ENCODE assay signal across 8 mouse cellular contexts in genomic region chr13:21974726-21975473, GRCm38 (mm10). TPM values are rescaled to one million over a fixed set of nuclear protein-coding genes. Genes with fewer than 3 reads are reported as not detected.
DNase-seq lines count a peak whose midpoint lies in the region; ATAC-seq and TF ChIP-seq lines count a peak whose summit lies in the region.

No protein-coding gene starts in this region.

- peak overlapping the region; percentile 40 for H3K4me2 ChIP-seq in forebrain, embryonic 15.5 days (replicated peaks)
- peak overlapping the region; percentile 43 for H3K4me2 ChIP-seq in neural tube, embryonic 14.5 days (ENCODE audit: low read depth, low read length)

- peak overlapping the region; percentile 71 for H3K4me3 ChIP-seq in G1E (ENCODE audit: low read depth, low read length)
- H3K4me3 ChIP-seq in forebrain, embryonic 15.5 days = peak overlapping the region; percentile 70
- peak overlapping the region; percentile 63 for H3K4me3 ChIP-seq in neural tube, embryonic 14.5 days (ENCODE audit: low read depth, low read length)

- no peaks in the 10 kb centered on the region for H3K36me3 ChIP-seq in G1E (replicated peaks)
- no peaks in the 10 kb centered on the region for H3K36me3 ChIP-seq in forebrain, embryonic 15.5 days
- no peaks in the 10 kb centered on the region for H3K36me3 ChIP-seq in neural tube, embryonic 14.5 days (ENCODE audit: control insufficient read depth, insufficient read depth, low read length)

- H3K9ac ChIP-seq in forebrain, embryonic 15.5 days (replicated peaks) = peak overlapping the region; percentile 88
- H3K9ac ChIP-seq in neural tube, embryonic 14.5 days (replicated peaks; ENCODE audit: low read depth, low read length) = peak overlapping the region; percentile 82

- peak; percentile 19 for DNase-seq in G1E (ENCODE audit: low spot score)
- DNase-seq in cerebellum, adult 11-12 months = peak; percentile 64
- DNase-seq in heart, postnatal 36 days = peak; percentile 80 to 81
- DNase-seq in layer of hippocampus, adult 18-20 months (ENCODE audit: low spot score in 2 of 2) = peak; percentile 51 to 81
- peak; percentile 69 to 71 for DNase-seq in lung, adult 18-20 months
- peak; percentile 46 for DNase-seq in testis, postnatal 14 days (ENCODE audit: low spot score)

- peaks cover 16% of the 10 kb centered on the region for H3K27me3 ChIP-seq in G1E (ENCODE audit: insufficient read depth, low read length)
- H3K27me3 ChIP-seq in forebrain, embryonic 15.5 days = 0 out of 2 replicates have a peak, but pooled peaks cover 7% of the 10 kb centered on the region
- H3K27me3 ChIP-seq in neural tube, embryonic 14.5 days (ENCODE audit: control insufficient read depth, insufficient read depth, low read length) = no peaks in the 10 kb centered on the region

- peak overlapping the region; percentile 96 for H3K27ac ChIP-seq in forebrain, embryonic 15.5 days (replicated peaks)
- peak overlapping the region; percentile 84 for H3K27ac ChIP-seq in neural tube, embryonic 14.5 days (ENCODE audit: low read depth, low read length)

- WGBS in forebrain, embryonic 15.5 days = 4% methylated on average over 20 of the region's 20 CpGs
- 5% methylated on average over 20 of the region's 20 CpGs for WGBS in neural tube, embryonic 14.5 days

- intact Hi-C loops in heart, postnatal 36 days (cut with DNase I) = loop anchor here (1.0 to 2.0 kb wide), 5 partner anchors 20 to 56 kb away; no protein-coding TSS in a partner anchor

- ATAC-seq in G1E (ENCODE audit: extremely low read depth, insufficient number of reproducible peaks, low FRiP score, poor library complexity, severe bottlenecking) = peak; percentile 38; the same call in 1 of the 2 replicates
- ATAC-seq in forebrain, embryonic 15.5 days (replicated peaks) = peak; percentile 97
- ATAC-seq in neural tube, embryonic 14.5 days (ENCODE audit: low read depth) = peak; percentile 97

- TF ChIP-seq CTCF in G1E (IDR thresholded peaks at IDR 0.05; ENCODE audit: low read depth, low read length) = no peak

- H3K4me1 ChIP-seq in G1E (ENCODE audit: insufficient read depth, low read depth, low read length) = peaks cover 6% of the 10 kb centered on the region; the same call in 1 of the 2 replicates
- H3K4me1 ChIP-seq in forebrain, embryonic 15.5 days = no peaks in the 10 kb centered on the region
- no peaks in the 10 kb centered on the region for H3K4me1 ChIP-seq in neural tube, embryonic 14.5 days (ENCODE audit: control insufficient read depth, insufficient read depth, low read length)

- no peaks in the 10 kb centered on the region for H3K9me3 ChIP-seq in G1E (replicated peaks)
- H3K9me3 ChIP-seq in forebrain, embryonic 15.5 days = no peaks in the 10 kb centered on the region
- no peaks in the 10 kb centered on the region for H3K9me3 ChIP-seq in neural tube, embryonic 14.5 days (ENCODE audit: control insufficient read depth, low read length)

RNA-seq across cellular contexts. Expression of gene Pom121l2, which starts 6.1 kb away (rescaled TPM):
- total RNA-seq in G1E (2014; fragmentation: Nextera tagmentation) (not detected in 2 replicates), G1E (2017) (not detected in 2 replicates)
- polyA plus RNA-seq in G1E (2012) = not detected in 2 replicates
- not detected in 2 replicates for polyA plus RNA-seq in forebrain, embryonic 15.5 days (2015; fragmentation: Nextera tagmentation; extraction: Ambion mirVana)
- total RNA-seq in heart, postnatal 36 days (2021) = not detected
- total RNA-seq in layer of hippocampus, adult 18-20 months (2021) = under 1 TPM in 1 of 2 experiments, not detected in 1; 0.12 TPM
- polyA plus RNA-seq in neural tube, embryonic 14.5 days (2014; fragmentation: Nextera tagmentation; extraction: Ambion mirVana) = not detected in 2 replicates

RNA-seq across cellular contexts. Expression of gene Zfp184, which starts 30.0 kb away (rescaled TPM):
- total RNA-seq in G1E (2014; fragmentation: Nextera tagmentation) (10.4 and 20.1 TPM in 2 replicates), G1E (2017) (2.2 and 3.6 TPM in 2 replicates)
- polyA plus RNA-seq in G1E (2012) = 0.20 and 0.26 TPM in 2 replicates
- 23.6 and 24.7 TPM in 2 replicates for polyA plus RNA-seq in forebrain, embryonic 15.5 days (2015; fragmentation: Nextera tagmentation; extraction: Ambion mirVana)
- total RNA-seq in heart, postnatal 36 days (2021) = under 1 TPM; 0.97 to 0.98 TPM
- total RNA-seq in layer of hippocampus, adult 18-20 months (2021) = 1 to 10 TPM; 2.5 to 2.9 TPM
- 16.4 and 17.1 TPM in 2 replicates for polyA plus RNA-seq in neural tube, embryonic 14.5 days (2014; fragmentation: Nextera tagmentation; extraction: Ambion mirVana)

RNA-seq across cellular contexts. Expression of gene Prss16, which starts 34.6 kb away (rescaled TPM):
- not detected in 2 replicates for total RNA-seq in G1E (2014; fragmentation: Nextera tagmentation)
- 0.22 and 0.23 TPM in 2 replicates for total RNA-seq in G1E (2017)
- 0.03 and 0.04 TPM in 2 replicates for polyA plus RNA-seq in G1E (2012)
- 0.14 TPM in 1 of 2 replicates, not detected in the other for polyA plus RNA-seq in forebrain, embryonic 15.5 days (2015; fragmentation: Nextera tagmentation; extraction: Ambion mirVana)
- not detected for total RNA-seq in heart, postnatal 36 days (2021)
- 1 to 10 TPM in 1 of 2 experiments, under 1 TPM in 1; 0.58 to 1.3 TPM for total RNA-seq in layer of hippocampus, adult 18-20 months (2021)
- polyA plus RNA-seq in neural tube, embryonic 14.5 days (2014; fragmentation: Nextera tagmentation; extraction: Ambion mirVana) = not detected in 2 replicates

Comparison
In these comparisons a context has a peak if more than half of its experiments do, and no peak if none do; other contexts are left out.
1. Peak in every context shown above with its lines: DNase-seq, ATAC-seq, H3K4me3 ChIP-seq and H3K27ac ChIP-seq.
2. ATAC-seq: peak in every context shown above with its lines; median percentile 97 in forebrain, embryonic 15.5 days; 97 in neural tube, embryonic 14.5 days; 38 in G1E.
3. DNase-seq: peak in every context shown above with its lines; median percentile 80 in heart, postnatal 36 days; 70 in lung, adult 18-20 months; 66 in layer of hippocampus, adult 18-20 months; 64 in cerebellum, adult 11-12 months; 46 in testis, postnatal 14 days; 19 in G1E.